Mouse (Mus musculus) embryonic facial prominence, embryonic 15.5 days (tissue): ENCODE results near the gene Gm5169. TPM values are rescaled to one million over a fixed set of nuclear protein-coding genes. Genes with fewer than 3 reads are reported as not detected.
"Not testable (repeated sequence)": the region's sequence is repeated elsewhere in the genome, so short reads cannot be mapped to it uniquely, and the experiment has no call there.

Experiments
- ATAC-seq: fragments of 200-750 bp; cut with Nextera tagmentation; 2 replicates; pipeline ENCODE4 v1.8.0; 2017; ENCODE audit warnings: low read depth, moderate TSS enrichment; ENCODE audit not compliant: insufficient number of reproducible peaks, low FRiP score, low TSS enrichment
- H3K27ac ChIP-seq: fragments of 300-500 bp; sonication (generic); replicated peaks from 2 replicates; pipeline ENCODE4 v1.5.1; 2015; ENCODE audit warnings: mild to moderate bottlenecking, inconsistent platforms
- H3K27me3 ChIP-seq: fragments of 300-500 bp; sonication (generic); 2 replicates; pipeline ENCODE4 v1.6.1; 2015; ENCODE audit warnings: inconsistent platforms
- H3K36me3 ChIP-seq: fragments of 300-500 bp; sonication (generic); 2 replicates; pipeline ENCODE4 v1.6.1; 2015; ENCODE audit warnings: mild to moderate bottlenecking, inconsistent platforms
- H3K4me1 ChIP-seq: fragments of 300-500 bp; sonication (generic); 2 replicates; pipeline ENCODE4 v1.6.1; 2015; ENCODE audit warnings: inconsistent platforms
- H3K4me2 ChIP-seq: fragments of 300-500 bp; sonication (generic); replicated peaks from 2 replicates; pipeline ENCODE4 v1.6.1; 2015; ENCODE audit warnings: mild to moderate bottlenecking, inconsistent platforms
- H3K4me3 ChIP-seq: fragments of 300-500 bp; sonication (generic); replicated peaks from 2 replicates; pipeline ENCODE4 v1.5.1; 2015; ENCODE audit warnings: mild to moderate bottlenecking, inconsistent platforms
- H3K9ac ChIP-seq: fragments of 300-500 bp; sonication (generic); 2 replicates; pipeline ENCODE4 v1.6.1; 2015; ENCODE audit warnings: inconsistent platforms
- H3K9me3 ChIP-seq: fragments of 300-500 bp; sonication (generic); replicated peaks from 2 replicates; pipeline ENCODE4 v1.6.1; 2016; ENCODE audit warnings: inconsistent platforms
- WGBS: fragments of 180-500 bp; shearing (Covaris S2); methylation state at CpG from one replicate; pipeline ENCODE4 v1.1.7; 2015; 5-methylcytosine and 5-hydroxymethylcytosine counted together
- polyA plus RNA-seq: library from polyadenylated mRNA; unstranded; fragments of >200 nt; fragmentation: Nextera tagmentation; extraction: Ambion mirVana; gene quantifications from 2 replicates; pipeline ENCODE4 v1.2.1, GENCODE M21; 2015

Gm5169 gene
- not detected in 2 replicates for polyA plus RNA-seq

GRCm38 (mm10) chrX:25301355-25301754 is at the start of gene Gm5169:
Gene Gm5169, minus strand, starts transcription at chrX:25301455.
- H3K4me2 ChIP-seq, H3K4me1 ChIP-seq, H3K4me3 ChIP-seq, H3K27me3 ChIP-seq, H3K27ac ChIP-seq, ATAC-seq, H3K9me3 ChIP-seq, H3K9ac ChIP-seq, H3K36me3 ChIP-seq: not testable (repeated sequence)
- WGBS = 83% methylated on average over 2 of the region's 6 CpGs

- H3K27ac ChIP-seq, H3K4me1 ChIP-seq, ATAC-seq, H3K9me3 ChIP-seq, H3K9ac ChIP-seq, H3K27me3 ChIP-seq, H3K4me2 ChIP-seq, H3K4me3 ChIP-seq, H3K36me3 ChIP-seq: not testable (repeated sequence)
- WGBS = 91% methylated on average over 14 of the region's 15 CpGs
Measured at GRCm38 (mm10) chrX:25347424-25347823, 46.2 kb upstream of the Gm5169 start.
